Mouse (Mus musculus) forebrain, embryonic 14.5 days (tissue): ENCODE results near the gene Kcna7. TPM values are rescaled to one million over a fixed set of nuclear protein-coding genes. Genes with fewer than 3 reads are reported as not detected.
"Not testable (repeated sequence)": the region's sequence is repeated elsewhere in the genome, so short reads cannot be mapped to it uniquely, and the experiment has no call there.

Experiments used
- ATAC-seq: fragments of 200-750 bp; cut with Nextera tagmentation; 2 replicates; pipeline ENCODE4 v1.8.0; 2017; ENCODE audit warnings: mild to moderate bottlenecking, moderate library complexity
- DNase-seq: peaks from one replicate; pipeline ENCODE4 v3.0.0-alpha.2; 2015; ENCODE audit warnings: low spot score
- H3K27ac ChIP-seq: fragments of 300-500 bp; sonication (generic); 2 replicates; pipeline ENCODE4 v1.5.1; 2014; ENCODE audit warnings: low read depth, mild to moderate bottlenecking, control low read depth, low read length, moderate library complexity
- H3K27me3 ChIP-seq: fragments of 300-500 bp; sonication (generic); replicated peaks from 2 replicates; pipeline ENCODE4 v1.6.1; 2014; ENCODE audit warnings: low read length, control low read depth, mixed read lengths; ENCODE audit not compliant: control insufficient read depth, insufficient read depth
- H3K36me3 ChIP-seq: fragments of 300-500 bp; sonication (generic); 2 replicates; pipeline ENCODE4 v1.6.1; 2014; ENCODE audit warnings: low read length, control low read depth; ENCODE audit not compliant: control insufficient read depth, insufficient read depth
- H3K4me1 ChIP-seq: fragments of 300-500 bp; sonication (generic); 2 replicates; pipeline ENCODE4 v1.6.1; 2014; ENCODE audit warnings: antibody characterized with exemption, low read length, control low read depth; ENCODE audit not compliant: control insufficient read depth, insufficient read depth
- H3K4me2 ChIP-seq: fragments of 300-500 bp; sonication (generic); 2 replicates; pipeline ENCODE4 v1.6.1; 2014; ENCODE audit warnings: mild to moderate bottlenecking, control low read depth, low read length
- H3K4me3 ChIP-seq: fragments of 300-500 bp; sonication (generic); 2 replicates; pipeline ENCODE4 v1.5.1; 2014; ENCODE audit warnings: low read depth, low read length, control low read depth
- H3K9ac ChIP-seq: fragments of 300-500 bp; sonication (generic); 2 replicates; pipeline ENCODE4 v1.6.1; 2014; ENCODE audit warnings: mild to moderate bottlenecking, low read length, control low read depth, moderate library complexity
- H3K9me3 ChIP-seq: fragments of 300-500 bp; sonication (generic); replicated peaks from 2 replicates; pipeline ENCODE4 v1.6.1; 2016; ENCODE audit warnings: low read length, control low read depth, mixed read lengths; ENCODE audit not compliant: control insufficient read depth
- WGBS: fragments of 180-500 bp; shearing (Covaris S2); extraction: QIAGEN DNeasy Blood & Tissue Kit; methylation state at CpG from one replicate; pipeline ENCODE4 v1.1.7; 2014; 5-methylcytosine and 5-hydroxymethylcytosine counted together
- polyA plus RNA-seq: library from polyadenylated mRNA; unstranded; fragments of >200 nt; fragmentation: Nextera tagmentation; extraction: Ambion mirVana; gene quantifications from 2 replicates; pipeline ENCODE4 v1.2.1, GENCODE M21; 2014

Gene Kcna7
- polyA plus RNA-seq: not detected in 2 replicates

DNA sequence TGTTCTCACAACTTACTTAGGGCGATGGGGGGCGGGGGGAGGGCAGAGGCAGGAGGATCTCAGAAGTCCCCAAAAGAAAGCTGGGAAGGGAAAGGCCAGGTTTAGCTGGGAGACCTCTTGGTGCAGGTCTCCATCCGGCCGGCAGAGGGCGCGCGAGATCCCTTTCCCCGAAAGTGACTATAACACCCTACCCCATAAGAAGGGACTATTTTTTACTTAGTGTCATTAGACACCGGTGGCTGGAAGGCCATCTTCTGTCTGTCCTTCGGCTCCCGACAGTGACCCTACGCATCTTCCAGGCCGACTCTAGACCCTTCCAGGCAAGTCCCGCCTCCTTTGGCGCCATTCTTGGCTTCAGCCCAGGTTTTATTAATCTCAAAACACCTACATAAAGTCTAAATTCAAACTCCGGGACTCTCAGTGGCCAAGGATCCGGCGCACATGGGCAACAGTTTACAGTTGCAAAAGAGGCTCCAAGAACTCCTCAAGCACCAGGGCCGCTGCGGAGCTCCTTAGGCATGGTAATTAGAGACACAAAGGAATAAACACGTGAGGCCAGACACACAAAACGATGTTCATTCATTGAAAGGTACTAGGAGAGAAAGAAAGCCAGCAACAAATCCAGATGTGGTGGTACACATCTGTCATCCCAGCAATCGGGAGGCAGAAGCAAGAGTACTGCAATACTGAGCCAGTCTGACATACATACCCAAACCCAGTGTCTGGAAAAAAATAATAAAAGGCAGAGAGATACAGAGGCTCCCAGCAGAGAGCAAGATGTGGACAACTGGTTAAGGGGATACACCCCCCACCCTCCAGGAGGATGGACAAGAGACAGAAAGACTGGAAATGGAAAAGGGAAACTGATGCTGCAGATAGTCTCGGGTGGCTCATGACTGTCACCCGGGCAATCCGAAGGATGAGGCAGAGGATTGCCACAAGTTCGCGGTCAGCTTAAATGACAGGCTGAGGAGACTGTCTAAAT is at the start of gene Kcna7:
Gene Kcna7, plus strand, starts transcription at position 563 of the 985 bp plus-strand sequence.
- Histone ChIP-seq H3K9ac (no peak within 1 kb of the TSS), H3K27me3 (peaks cover 53% of the 10 kb centered on the region), H3K4me1 (no peaks in the 10 kb centered on the region), H3K4me3 (peak within 1 kb of the TSS; percentile 20), H3K4me2 (peak within 1 kb of the TSS; percentile 40), H3K36me3 (no peaks in the 10 kb centered on the region), H3K9me3 (no peaks in the 10 kb centered on the region), H3K27ac (no peak within 1 kb of the TSS)
- 13% methylated on average over 28 of the region's 28 CpGs for WGBS
- DNase-seq: peak; percentile 39
- ATAC-seq: peak; percentile 18; the same call in 1 of the 2 replicates

DNA sequence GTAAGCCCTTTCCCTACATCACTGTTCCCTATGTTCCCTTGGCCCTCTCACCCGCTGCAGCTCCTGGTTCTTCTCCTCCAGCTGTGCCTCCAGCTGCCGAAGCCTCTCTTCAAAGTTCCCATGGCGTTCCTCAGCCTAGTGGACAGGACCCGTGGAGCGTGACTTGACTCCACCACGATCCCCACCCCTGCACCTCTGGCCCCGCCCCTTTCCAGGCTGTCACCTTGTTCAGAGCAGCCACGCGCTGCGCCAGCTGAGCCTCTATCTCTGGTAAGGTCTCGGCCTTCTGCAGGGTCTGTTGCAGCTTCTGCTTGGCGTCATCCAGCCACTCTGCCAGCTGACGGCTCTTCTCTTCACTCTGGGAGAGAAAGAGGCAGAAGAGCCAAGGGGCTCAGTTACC is 49.4 kb upstream of the Kcna7 start:
- no peaks in the 10 kb centered on the region for H3K4me1 ChIP-seq
- DNase-seq (no peak), ATAC-seq (no peak)
- H3K27me3 ChIP-seq: no peaks in the 10 kb centered on the region
- no peak overlapping the region for H3K4me2 ChIP-seq
- 69% methylated on average over 13 of the region's 13 CpGs for WGBS
- H3K27ac ChIP-seq: no peak overlapping the region
- no peak overlapping the region for H3K4me3 ChIP-seq
- no peaks in the 10 kb centered on the region for H3K9me3 ChIP-seq
- H3K36me3 ChIP-seq: peaks cover 56% of the 10 kb centered on the region
- H3K9ac ChIP-seq: no peak overlapping the region

DNA sequence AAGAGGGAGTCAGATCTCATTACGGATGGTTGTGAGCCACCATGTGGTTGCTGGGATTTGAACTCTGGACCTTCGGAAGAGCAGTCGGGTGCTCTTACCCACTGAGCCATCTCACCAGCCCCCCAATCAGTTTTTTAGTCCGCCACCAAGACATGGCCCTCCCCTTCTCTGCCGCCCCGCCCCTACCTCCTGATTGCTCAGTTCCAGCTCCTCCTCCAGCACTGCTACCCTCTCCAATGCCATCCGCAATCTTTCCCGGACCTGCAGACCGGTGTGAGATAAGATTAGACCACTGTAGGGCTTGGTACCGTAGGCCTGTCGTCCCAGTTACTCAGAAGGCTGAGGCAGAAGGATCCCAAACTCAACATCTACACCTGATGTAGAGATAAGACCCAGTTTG is 46.4 kb upstream of the Kcna7 start:
- not testable (repeated sequence) for H3K27me3 ChIP-seq, ATAC-seq, H3K27ac ChIP-seq, H3K4me3 ChIP-seq, DNase-seq, H3K9me3 ChIP-seq, H3K9ac ChIP-seq, H3K4me1 ChIP-seq, H3K4me2 ChIP-seq
- H3K36me3 ChIP-seq: peaks cover 34% of the 10 kb centered on the region
- 73% methylated on average over 10 of the region's 11 CpGs for WGBS

DNA sequence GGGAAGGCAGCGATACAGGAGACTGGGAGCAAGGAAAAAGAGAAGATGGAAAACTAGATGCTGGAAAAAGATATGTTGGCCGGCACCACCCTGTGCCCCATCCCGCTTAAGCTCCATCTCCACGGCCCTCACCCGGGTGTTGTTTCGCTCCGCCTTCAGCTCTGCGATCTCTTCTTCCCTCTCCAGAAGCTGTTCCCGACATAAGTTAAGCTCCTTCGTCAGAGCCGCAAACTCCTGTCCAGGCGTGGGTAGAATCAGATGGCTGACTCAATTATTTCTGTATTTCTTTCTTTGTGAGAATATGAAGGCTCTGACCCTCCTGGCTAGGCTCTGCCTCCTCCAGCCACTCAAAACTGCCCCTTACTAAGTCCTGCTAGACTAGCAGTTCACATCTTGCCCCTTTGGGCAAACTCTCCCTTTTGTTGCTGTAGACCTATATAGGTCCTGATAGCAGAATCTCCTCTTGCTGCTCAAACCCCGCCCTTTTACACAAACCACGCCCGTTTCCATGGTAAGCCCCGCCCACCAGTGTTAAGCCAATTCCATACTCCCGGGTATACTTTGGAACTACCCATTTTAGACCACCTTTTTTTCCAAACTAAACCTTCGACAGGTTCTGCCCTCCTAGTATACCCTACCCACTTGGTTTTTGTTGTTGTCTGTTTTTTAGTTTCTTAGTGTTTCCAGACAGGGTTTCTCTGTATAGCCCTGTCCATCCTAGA is 44.9 kb upstream of the Kcna7 start:
- H3K9ac ChIP-seq: no peak overlapping the region
- DNase-seq (no peak), ATAC-seq (no peak; the same call in 1 of the 2 replicates)
- H3K4me2 ChIP-seq: peak overlapping the region; percentile 93; the same call in 1 of the 2 replicates
- H3K27me3 ChIP-seq: no peaks in the 10 kb centered on the region
- no peak overlapping the region for H3K27ac ChIP-seq
- WGBS: 59% methylated on average over 18 of the region's 18 CpGs
- H3K36me3 ChIP-seq: peaks cover 25% of the 10 kb centered on the region
- no peaks in the 10 kb centered on the region for H3K9me3 ChIP-seq
- H3K4me3 ChIP-seq: peak overlapping the region; percentile 38; the same call in 1 of the 2 replicates
- peaks cover 12% of the 10 kb centered on the region for H3K4me1 ChIP-seq

DNA sequence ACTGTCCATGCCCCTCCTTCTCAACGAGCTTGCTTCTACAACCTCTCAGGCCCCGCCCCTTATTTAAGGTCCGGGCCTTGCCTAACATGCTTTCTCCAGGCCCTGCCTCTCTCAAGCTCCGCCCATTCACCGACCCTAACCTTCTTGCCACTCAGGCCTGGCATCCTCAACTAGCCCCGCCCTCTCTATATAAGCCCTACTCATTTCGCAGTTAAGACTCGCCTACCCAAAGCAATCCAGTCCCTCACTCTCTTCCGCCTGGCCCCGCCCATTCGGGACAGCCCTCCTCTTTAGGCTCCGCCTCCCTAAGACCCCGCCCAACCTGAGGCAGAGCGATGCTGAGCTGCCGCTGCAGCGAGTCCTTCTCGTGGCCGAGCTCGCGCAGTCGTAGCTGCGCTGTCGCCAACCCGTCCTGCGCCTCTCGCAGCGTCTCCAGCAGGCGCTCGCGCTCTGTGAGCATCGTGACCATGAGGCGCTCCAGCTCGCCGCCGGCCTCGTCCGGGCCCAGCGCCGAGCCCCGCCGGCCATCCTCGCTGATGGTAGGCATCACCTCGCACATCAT is 44.1 kb upstream of the Kcna7 start:
- Histone ChIP-seq H3K4me1 (peaks cover 16% of the 10 kb centered on the region), H3K9ac (peak overlapping the region; percentile 70), H3K9me3 (no peaks in the 10 kb centered on the region), H3K27me3 (no peaks in the 10 kb centered on the region), H3K4me3 (peak overlapping the region; percentile 38), H3K36me3 (peaks cover 21% of the 10 kb centered on the region), H3K4me2 (peak overlapping the region; percentile 93), H3K27ac (no peak overlapping the region)
- DNase-seq (peak; percentile 93), ATAC-seq (peak; percentile 90)
- under 1% methylated on average over 43 of the region's 43 CpGs for WGBS

DNA sequence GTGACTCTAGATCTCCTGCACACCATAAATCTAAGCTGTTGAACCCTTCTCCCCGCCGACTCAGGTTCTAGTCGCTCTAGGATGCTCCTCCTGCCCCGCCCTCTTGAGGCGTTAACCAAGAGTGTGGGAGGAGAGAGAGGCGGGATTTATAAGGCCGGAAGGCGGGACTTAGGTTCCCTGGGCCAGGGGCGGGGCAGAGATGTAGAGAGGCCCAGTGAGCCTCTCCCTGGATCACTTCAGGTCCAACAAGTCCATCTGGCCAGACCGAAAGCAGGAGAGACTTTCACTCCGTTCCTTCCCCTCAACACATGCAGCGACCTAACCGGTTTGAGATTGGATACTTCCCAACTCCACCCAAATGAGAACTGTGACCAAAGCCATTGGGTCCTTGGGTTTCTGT is 42.7 kb upstream of the Kcna7 start:
- 9% methylated on average over 13 of the region's 13 CpGs for WGBS
- no peak overlapping the region for H3K9ac ChIP-seq
- H3K27me3 ChIP-seq: no peaks in the 10 kb centered on the region
- no peak overlapping the region for H3K4me2 ChIP-seq
- no peak overlapping the region for H3K4me3 ChIP-seq
- ATAC-seq: no peak
- peak; percentile 66 for DNase-seq
- peaks cover 7% of the 10 kb centered on the region; the same call in 1 of the 2 replicates for H3K36me3 ChIP-seq
- peaks cover 20% of the 10 kb centered on the region for H3K4me1 ChIP-seq
- no peak overlapping the region for H3K27ac ChIP-seq
- no peaks in the 10 kb centered on the region for H3K9me3 ChIP-seq

DNA sequence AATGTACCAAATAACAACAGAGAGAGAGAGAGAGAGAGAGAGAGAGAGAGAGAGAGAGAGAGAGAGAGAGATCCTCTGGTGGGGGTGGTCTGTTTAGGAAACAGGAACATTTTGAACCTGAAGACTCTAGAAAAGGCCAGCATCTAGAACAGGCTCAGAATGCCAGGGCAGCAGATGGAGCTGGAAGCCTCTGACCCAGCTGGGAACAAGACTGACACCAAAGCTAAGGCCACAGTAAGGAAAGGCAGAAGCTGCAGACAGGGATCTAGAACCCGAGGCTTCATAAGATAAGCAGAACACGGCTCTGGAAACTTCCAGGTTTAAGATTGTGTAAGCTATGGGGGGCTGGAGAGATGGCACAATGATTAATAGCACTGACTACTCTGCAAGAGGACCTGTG is 41.5 kb upstream of the Kcna7 start:
- Histone ChIP-seq H3K27ac (no peak overlapping the region), H3K4me3 (no peak overlapping the region), H3K9ac (no peak overlapping the region), H3K4me1 (peaks cover 24% of the 10 kb centered on the region), H3K27me3 (no peaks in the 10 kb centered on the region), H3K4me2 (no peak overlapping the region), H3K36me3 (0 out of 2 replicates have a peak, but pooled peaks cover 4% of the 10 kb centered on the region), H3K9me3 (no peaks in the 10 kb centered on the region)
- ATAC-seq (no peak), DNase-seq (no peak)
- 91% methylated on average over 2 of the region's 2 CpGs for WGBS

DNA sequence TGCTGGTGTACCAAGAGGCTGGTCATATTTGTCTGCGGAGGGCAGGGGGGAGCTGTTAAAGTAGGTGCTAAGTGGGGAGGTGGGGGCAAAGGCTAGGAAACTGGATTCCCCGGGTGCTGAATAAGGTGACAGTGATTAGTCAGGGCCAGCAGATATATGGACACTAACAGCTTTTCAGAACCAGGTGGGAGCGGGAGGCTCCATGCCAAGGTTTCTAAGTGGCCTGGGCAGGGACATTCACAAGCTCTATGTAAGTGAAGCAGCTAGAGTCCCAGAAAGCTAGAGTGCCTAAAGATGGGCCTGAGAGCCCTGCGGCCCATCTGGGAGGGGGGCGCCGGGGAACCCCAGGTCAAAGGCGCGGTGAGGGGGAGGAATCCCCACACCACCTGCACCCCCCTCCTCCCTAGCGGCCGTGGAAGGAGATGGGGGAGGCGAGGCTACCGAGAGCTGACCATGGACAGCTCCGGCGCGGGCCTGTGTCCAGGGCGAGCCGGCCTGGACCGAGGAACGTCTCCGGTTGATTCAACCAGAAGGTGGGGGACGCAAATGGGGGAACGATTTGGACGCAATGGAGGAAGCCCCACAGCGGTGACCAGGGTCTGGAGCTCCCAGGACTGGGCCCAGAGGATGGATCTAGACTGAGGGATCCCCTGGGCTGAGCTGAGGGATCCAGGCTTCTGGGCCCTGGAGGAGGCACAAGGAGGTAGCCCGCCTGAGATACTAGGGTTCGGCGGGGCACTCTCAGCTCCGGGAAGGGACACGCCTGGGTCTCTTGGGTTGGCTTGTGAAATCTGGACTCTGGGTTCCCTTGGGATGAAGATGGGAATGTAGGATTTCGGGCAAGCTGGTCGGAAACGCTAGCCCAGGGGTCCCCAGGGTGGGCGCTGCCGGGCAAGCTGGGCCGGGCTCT is 39.5 kb upstream of the Kcna7 start:
- Histone ChIP-seq H3K27ac (peak overlapping the region; percentile 68; the same call in 1 of the 2 replicates), H3K36me3 (no peaks in the 10 kb centered on the region), H3K4me2 (peak overlapping the region; percentile 89), H3K9ac (peak overlapping the region; percentile 83), H3K27me3 (peaks cover 6% of the 10 kb centered on the region; the same call in 1 of the 2 replicates), H3K4me1 (peaks cover 35% of the 10 kb centered on the region), H3K4me3 (peak overlapping the region; percentile 83), H3K9me3 (no peaks in the 10 kb centered on the region)
- 4% methylated on average over 29 of the region's 35 CpGs for WGBS
- DNase-seq: peak; percentile 23
- ATAC-seq: no peak
